ENCODE assay signal across 35 mouse cellular contexts in genomic region chr8:113669924-113670323, GRCm38 (mm10). TPM values are rescaled to one million over a fixed set of nuclear protein-coding genes. Genes with fewer than 3 reads are reported as not detected.
DNase-seq lines count a peak whose midpoint lies in the region; ATAC-seq and TF ChIP-seq lines count a peak whose summit lies in the region.
"Had no signal": no experiment of that assay in that cellular context is flagged by ENCODE, and none has a peak within 500 bp of the region (broad histone marks: within the 10 kb centered on the region; RNA-seq: fewer than 3 reads in every experiment).

No protein-coding gene starts in this region.

- no peaks in the 10 kb centered on the region for H3K4me1 ChIP-seq in midbrain, postnatal 0 days (ENCODE audit: insufficient read depth, low read length)
- peaks cover 12% of the 10 kb centered on the region for H3K4me1 ChIP-seq in midbrain, embryonic 13.5 days (replicated peaks)
- peaks cover 2 to 17% of the 10 kb centered on the region in 2 experiments; a peak in 2 of 4 replicates for H3K4me1 ChIP-seq in CH12.LX (ENCODE audit: control insufficient read depth in 1 of 2, insufficient read depth in 2 of 2)

- no peak for ATAC-seq in midbrain, postnatal 0 days (ENCODE audit: low FRiP score)
- ATAC-seq in midbrain, embryonic 13.5 days: no peak
- ATAC-seq: forebrain, embryonic 16.5 days; hindbrain, embryonic 16.5 days; intestine, postnatal 0 days had no signal

- 92% methylated on average over 10 of the region's 10 CpGs for WGBS in midbrain, postnatal 0 days
- WGBS in midbrain, embryonic 13.5 days: 89% methylated on average over 10 of the region's 10 CpGs

- H3K4me3 ChIP-seq in midbrain, postnatal 0 days (ENCODE audit: low read depth, low read length): no peak overlapping the region
- H3K4me3 ChIP-seq in midbrain, embryonic 13.5 days (replicated peaks): no peak overlapping the region
- H3K4me3 ChIP-seq in CH12.LX (replicated peaks in 1 of 3; ENCODE audit: low read depth in 2 of 3, low read length in 2 of 3, poor library complexity in 1 of 3): no peak overlapping the region
- H3K4me3 ChIP-seq: embryonic facial prominence, embryonic 10.5 days; embryonic facial prominence, embryonic 13.5 days; erythroblast, embryonic 14.5 days; forebrain, embryonic 12.5 days; gastrocnemius, adult 2 months; heart, adult 2 months; hindbrain, embryonic 13.5 days had no signal

- TF ChIP-seq CTCF in midbrain, postnatal 0 days (IDR thresholded peaks at IDR 0.05): peak; percentile 49
- TF ChIP-seq CTCF in CH12.LX (conservative IDR thresholded peaks at IDR 0.05 in 1 of 2, IDR thresholded peaks at IDR 0.05 in 1 of 2; ENCODE audit: low read depth in 2 of 2, low read length in 2 of 2): peak in 1 of 2 experiments; percentile 37; a peak in 2 of 4 replicates

- DNase-seq in heart, adult 11 months: peak; percentile 87
- no peak for DNase-seq in heart, adult 8-10 months (ENCODE audit: low spot score)
- no peak for DNase-seq in midbrain, postnatal 0 days (ENCODE audit: low spot score)
- no peak for DNase-seq in CH12.LX (ENCODE audit: extremely low read depth)
- no peak for DNase-seq in kidney, postnatal 36 days
- DNase-seq in kidney, adult 11 months: no peak
- DNase-seq: adrenal gland, postnatal 10 days; adrenal gland, postnatal 36 days; cerebellum, adult 18-20 months; cerebellum, adult 9-10 months; cerebellum, postnatal 36 days; embryo, embryonic 11 days; gastrocnemius, adult 2 months; gastrocnemius, postnatal 14 days; heart, adult 2 months; kidney, adult 8-10 months had no signal

- H3K9me3 ChIP-seq in midbrain, postnatal 0 days (ENCODE audit: low read length): no peaks in the 10 kb centered on the region
- no peaks in the 10 kb centered on the region for H3K9me3 ChIP-seq in midbrain, embryonic 13.5 days
- no peaks in the 10 kb centered on the region for H3K9me3 ChIP-seq in CH12.LX (replicated peaks; ENCODE audit: low read length)
- H3K9me3 ChIP-seq: embryonic facial prominence, embryonic 10.5 days; embryonic facial prominence, embryonic 13.5 days; forebrain, embryonic 12.5 days; hindbrain, embryonic 13.5 days had no signal

- dilution Hi-C loops in CH12.LX (cut with MboI; ENCODE audit: extremely low pct_ligation_motif_present, extremely low pct_unique_long_range_greater_than_20kb, low sequenced_read_pairs): no loop called here

- no peak overlapping the region for H3K4me2 ChIP-seq in midbrain, postnatal 0 days (ENCODE audit: low read depth, low read length, poor library complexity, severe bottlenecking)
- H3K4me2 ChIP-seq in midbrain, embryonic 13.5 days (replicated peaks): no peak overlapping the region
- H3K4me2 ChIP-seq in CH12.LX (ENCODE audit: insufficient read depth, low read depth, poor library complexity, severe bottlenecking): peak overlapping the region; percentile 40; the same call in 1 of the 2 replicates
- H3K4me2 ChIP-seq: embryonic facial prominence, embryonic 13.5 days; forebrain, embryonic 12.5 days; heart, embryonic 11.5 days; hindbrain, embryonic 13.5 days had no signal

- no peaks in the 10 kb centered on the region for H3K27me3 ChIP-seq in midbrain, postnatal 0 days (ENCODE audit: insufficient read depth, low read length)
- no peaks in the 10 kb centered on the region for H3K27me3 ChIP-seq in midbrain, embryonic 13.5 days
- no peaks in the 10 kb centered on the region for H3K27me3 ChIP-seq in CH12.LX (replicated peaks)
- H3K27me3 ChIP-seq: forebrain, embryonic 12.5 days; hindbrain, embryonic 13.5 days had no signal

- in situ Hi-C loops in CH12.LX (cut with MboI; ENCODE audit: low pct_ligation_motif_present, low pct_unique_long_range_greater_than_20kb, low sequenced_read_pairs): loop anchor here (10.0 to 25.0 kb wide), 3 partner anchors 315 to 767 kb away; partner anchors contain the start of gene Wwox

- no peak for TF ChIP-seq EP300 in CH12.LX (IDR thresholded peaks at IDR 0.05; ENCODE audit: low read length)

- H3K9ac ChIP-seq in midbrain, postnatal 0 days (replicated peaks; ENCODE audit: low read length, poor library complexity, severe bottlenecking): no peak overlapping the region
- H3K9ac ChIP-seq in midbrain, embryonic 13.5 days (replicated peaks): no peak overlapping the region
- no peak overlapping the region for H3K9ac ChIP-seq in CH12.LX (ENCODE audit: insufficient read depth, low read depth)
- H3K9ac ChIP-seq: embryonic facial prominence, embryonic 13.5 days; forebrain, embryonic 12.5 days; hindbrain, embryonic 13.5 days had no signal

- TF ChIP-seq POLR2A in CH12.LX (IDR thresholded peaks at IDR 0.05; ENCODE audit: low read depth, low read length): no peak

- TF ChIP-seq RAD21 in CH12.LX (IDR thresholded peaks at IDR 0.05; ENCODE audit: low read depth, low read length): peak; percentile 15; the same call in 1 of the 2 replicates

- no peaks in the 10 kb centered on the region for H3K36me3 ChIP-seq in midbrain, postnatal 0 days (ENCODE audit: insufficient read depth, low read length)
- H3K36me3 ChIP-seq in midbrain, embryonic 13.5 days: no peaks in the 10 kb centered on the region
- H3K36me3 ChIP-seq in CH12.LX (replicated peaks in 1 of 2; ENCODE audit: control insufficient read depth in 1 of 2, insufficient read depth in 1 of 2, low read length in 1 of 2): no peaks in the 10 kb centered on the region
- H3K36me3 ChIP-seq: embryonic facial prominence, embryonic 10.5 days; embryonic facial prominence, embryonic 13.5 days; forebrain, embryonic 12.5 days; hindbrain, embryonic 13.5 days had no signal

- no peaks in the 10 kb centered on the region for H3K79me2 ChIP-seq in CH12.LX (replicated peaks; ENCODE audit: control insufficient read depth, extremely low read depth, insufficient read depth, poor library complexity, severe bottlenecking)

- no peak overlapping the region for H3K27ac ChIP-seq in midbrain, postnatal 0 days (ENCODE audit: low read depth, low read length)
- H3K27ac ChIP-seq in midbrain, embryonic 13.5 days: no peak overlapping the region
- no peak overlapping the region for H3K27ac ChIP-seq in CH12.LX (ENCODE audit: insufficient read depth, low read depth)
- H3K27ac ChIP-seq: embryonic facial prominence, embryonic 10.5 days; embryonic facial prominence, embryonic 13.5 days; forebrain, embryonic 12.5 days; gastrocnemius, adult 2 months; heart, adult 2 months; hindbrain, embryonic 13.5 days had no signal

TF ChIP-seq in CH12.LX, 34 proteins besides CTCF, POLR2A, EP300 and RAD21:
- TF ChIP-seq SMC3 (IDR thresholded peaks at IDR 0.05; ENCODE audit: low read depth, low read length) (peak; percentile 46), MEF2A (IDR thresholded peaks at IDR 0.05; ENCODE audit: borderline replicate concordance, low read depth, low read length) (no peak), ELF1 (IDR thresholded peaks at IDR 0.05; ENCODE audit: low read depth, low read length) (no peak), PAX5 (IDR thresholded peaks at IDR 0.05; ENCODE audit: low read length) (no peak)

RNA-seq across cellular contexts. Expression of gene Syce1l, which starts 26.9 kb away (rescaled TPM):
- total RNA-seq in heart, adult 8-10 months (2022): not detected
- not detected in 2 replicates for total RNA-seq in midbrain, postnatal 0 days (2014; rRNA removed)
- polyA plus RNA-seq in midbrain, postnatal 0 days (2015; fragmentation: Nextera tagmentation; extraction: Ambion mirVana): 0.31 and 0.65 TPM in 2 replicates
- polyA plus RNA-seq in midbrain, embryonic 13.5 days (2015; fragmentation: Nextera tagmentation; extraction: Ambion mirVana): 0.23 TPM in 1 of 2 replicates, not detected in the other
- total RNA-seq in CH12.LX (2012; rRNA removed) (1.4 and 1.6 TPM in 2 replicates), CH12.LX (2014; rRNA removed) (0.30 and 0.94 TPM in 2 replicates)
- 1.9 and 2.4 TPM in 2 replicates for polyA plus RNA-seq in CH12.LX (2012; ENCODE audit: insufficient read length, low read depth)
- total RNA-seq: adrenal gland, adult 18-20 months; gastrocnemius, adult 2 months; gastrocnemius, postnatal 14 days; gastrocnemius, postnatal 4 days; heart, adult 2 months; heart, postnatal 25 days; hematopoietic stem cell, adult 5-6 weeks; MEL had no signal
- polyA plus RNA-seq: C2C12; embryonic facial prominence, embryonic 10.5 days; embryonic facial prominence, embryonic 13.5 days; erythroblast, embryonic 14.5 days; forebrain, embryonic 12.5 days; forebrain, embryonic 16.5 days; heart, adult 2 months; heart, embryonic 11.5 days; heart, embryonic 14.5 days; heart, postnatal 0 days; hindbrain, embryonic 13.5 days; intestine, embryonic 14.5 days; intestine, postnatal 0 days had no signal

RNA-seq across cellular contexts. Expression of gene Mon1b, which starts 34.5 kb away (rescaled TPM):
- 1 to 10 TPM; 5.8 to 6.7 (median 6.5) TPM for total RNA-seq in heart, adult 8-10 months (2022)
- 24.5 and 26.8 TPM in 2 replicates for total RNA-seq in midbrain, postnatal 0 days (2014; rRNA removed)
- 9.6 TPM in 2 replicates for polyA plus RNA-seq in midbrain, postnatal 0 days (2015; fragmentation: Nextera tagmentation; extraction: Ambion mirVana)
- polyA plus RNA-seq in midbrain, embryonic 13.5 days (2015; fragmentation: Nextera tagmentation; extraction: Ambion mirVana): 11.4 and 12.3 TPM in 2 replicates
- total RNA-seq in CH12.LX (2012; rRNA removed): 12.6 and 15.2 TPM in 2 replicates
- 6.5 and 7.2 TPM in 2 replicates for total RNA-seq in CH12.LX (2014; rRNA removed)
- polyA plus RNA-seq in CH12.LX (2012; ENCODE audit: insufficient read length, low read depth): 14.7 and 17.1 TPM in 2 replicates
